Mouse (Mus musculus) lung, postnatal 36 days (tissue): ENCODE measurements around the gene Ints1.
"Not testable (repeated sequence)": the region's sequence is repeated elsewhere in the genome, so short reads cannot be mapped to it uniquely, and the experiment has no call there.

ENCODE experiments used
- DNase-seq: peaks from one replicate; pipeline ENCODE4 v3.0.0; 2022; ENCODE audit warnings: mixed read lengths

The Ints1 gene

DNA sequence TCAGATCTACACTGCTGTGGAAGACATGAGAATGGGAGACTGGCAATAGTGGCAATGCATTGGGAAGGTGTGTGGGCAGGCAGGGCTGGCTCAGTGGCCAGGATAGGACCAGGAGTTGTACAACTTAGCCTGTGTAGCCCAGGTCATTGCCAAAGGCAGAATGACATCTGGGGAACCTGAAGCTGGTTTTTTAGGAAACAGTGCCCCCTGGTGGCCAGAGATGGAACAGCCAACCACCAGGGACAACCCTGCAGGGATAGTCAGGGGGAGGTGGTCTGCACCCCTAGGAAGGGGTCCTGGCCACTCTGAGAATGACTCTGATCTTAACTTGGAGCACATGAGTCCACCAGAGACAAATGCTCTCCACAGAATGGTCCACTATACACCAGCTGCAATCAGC lies 24.9 kb downstream of the Ints1 start:
- DNase-seq, result peak; percentile 69

DNA sequence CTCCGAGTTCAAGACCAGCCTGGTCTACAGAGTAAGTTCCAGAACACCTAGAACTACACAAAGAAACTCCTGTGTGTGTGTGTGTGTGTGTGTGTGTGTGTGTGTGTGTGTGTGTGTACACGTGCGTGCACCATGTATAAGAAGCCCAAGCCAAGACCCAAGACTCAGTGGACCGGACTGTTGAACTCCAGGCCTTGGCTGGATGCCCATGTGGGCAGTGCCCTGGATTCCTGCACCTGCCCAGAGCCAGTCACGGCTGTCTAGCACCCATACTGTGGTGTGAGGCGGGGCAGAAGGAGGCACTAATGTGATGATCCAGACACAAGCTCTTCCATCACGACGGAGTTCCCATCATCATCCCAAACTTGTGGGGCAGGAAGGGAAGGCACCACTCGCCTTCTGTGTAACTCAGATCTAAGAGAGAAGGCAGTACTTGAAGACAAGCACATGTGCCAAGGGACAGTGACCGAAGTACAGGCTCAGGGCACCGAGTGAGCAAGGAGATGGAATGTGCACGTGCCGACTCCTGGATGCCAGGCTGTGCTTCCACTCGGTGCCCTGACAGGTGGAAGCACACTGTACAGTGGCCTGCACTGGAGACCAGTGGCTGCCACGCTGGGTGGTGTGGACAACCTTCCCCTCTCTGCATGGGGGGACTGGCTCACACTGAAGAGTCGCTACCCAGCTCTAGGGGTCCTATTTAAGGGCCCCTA lies 25.9 kb downstream of the Ints1 start:
- no peak for DNase-seq

DNA sequence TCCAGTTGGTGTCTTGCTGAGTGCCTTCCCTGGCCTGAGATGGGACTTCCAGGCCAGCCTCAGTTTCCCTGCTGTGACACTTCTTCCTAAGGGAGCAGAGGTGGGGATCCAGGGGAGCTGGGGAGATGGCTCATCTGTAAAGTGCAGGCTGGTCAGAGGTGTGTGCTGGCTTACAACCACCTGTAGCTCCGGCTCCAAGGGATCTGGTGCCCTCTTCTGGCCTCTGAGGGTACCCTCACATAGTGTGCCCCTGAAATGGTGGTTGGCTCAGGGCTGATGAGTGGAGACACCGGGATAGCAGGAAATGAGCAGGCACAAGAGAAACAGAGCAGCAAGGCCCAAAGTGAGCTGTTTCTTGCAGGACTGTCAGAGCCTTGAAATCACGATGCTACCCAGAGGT lies 29.7 kb downstream of the Ints1 start:
- DNase-seq, result peak; percentile 79

DNA sequence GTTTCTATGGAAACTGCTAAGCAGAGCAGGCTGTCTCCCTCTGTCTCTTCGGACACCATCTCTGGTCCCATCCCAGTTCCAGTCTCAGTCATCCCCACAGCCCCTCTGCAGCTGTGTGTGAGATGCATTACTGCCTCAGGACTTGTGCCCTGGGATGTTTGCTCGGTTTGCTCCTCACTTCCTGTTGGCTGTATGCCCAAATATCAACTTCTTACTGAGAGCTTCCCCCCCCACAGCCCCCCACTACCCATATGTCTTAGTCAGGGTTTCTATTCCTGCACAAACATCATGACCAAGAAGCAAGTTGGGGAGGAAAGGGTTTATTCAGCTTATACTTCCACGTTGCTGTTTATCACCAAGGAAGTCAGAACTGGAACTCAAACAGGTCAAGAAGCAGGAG lies 32.8 kb downstream of the Ints1 start:
- DNase-seq, result not testable (repeated sequence)

DNA sequence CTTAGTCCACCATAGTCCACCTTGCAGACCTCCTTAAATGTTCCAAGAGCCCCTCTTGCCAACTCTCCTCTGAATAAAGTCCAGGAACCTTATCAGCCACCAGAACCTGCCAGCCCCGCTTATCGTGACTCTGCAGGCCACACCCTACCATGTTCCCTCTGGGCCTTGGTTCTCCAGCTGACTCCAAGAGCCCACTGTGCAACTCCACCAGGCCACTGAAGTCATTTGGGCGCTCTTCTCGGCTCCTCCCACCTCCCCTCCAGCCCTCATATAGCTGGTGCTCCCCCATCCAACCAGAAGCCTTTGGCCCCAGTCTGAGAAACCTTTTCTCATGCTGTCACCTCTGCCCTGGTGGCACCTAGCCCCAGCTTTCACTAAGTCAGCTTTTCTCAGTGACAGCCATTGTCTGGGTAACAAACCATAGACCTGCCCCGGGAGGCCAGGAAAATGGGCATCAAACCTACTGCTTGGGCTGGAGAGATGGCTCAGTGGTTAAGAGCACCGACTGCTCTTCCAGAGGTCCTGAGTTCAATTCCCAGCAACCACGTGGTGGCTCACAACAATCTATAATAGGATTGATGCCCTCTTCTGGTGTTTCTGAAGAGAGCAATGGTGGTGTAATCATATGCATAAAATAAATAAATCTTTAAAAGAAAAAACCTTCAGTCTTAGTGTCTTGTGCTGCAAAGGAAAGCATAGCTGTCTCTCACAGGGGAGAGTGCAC lies 36.7 kb downstream of the Ints1 start:
- DNase-seq, result no peak

DNA sequence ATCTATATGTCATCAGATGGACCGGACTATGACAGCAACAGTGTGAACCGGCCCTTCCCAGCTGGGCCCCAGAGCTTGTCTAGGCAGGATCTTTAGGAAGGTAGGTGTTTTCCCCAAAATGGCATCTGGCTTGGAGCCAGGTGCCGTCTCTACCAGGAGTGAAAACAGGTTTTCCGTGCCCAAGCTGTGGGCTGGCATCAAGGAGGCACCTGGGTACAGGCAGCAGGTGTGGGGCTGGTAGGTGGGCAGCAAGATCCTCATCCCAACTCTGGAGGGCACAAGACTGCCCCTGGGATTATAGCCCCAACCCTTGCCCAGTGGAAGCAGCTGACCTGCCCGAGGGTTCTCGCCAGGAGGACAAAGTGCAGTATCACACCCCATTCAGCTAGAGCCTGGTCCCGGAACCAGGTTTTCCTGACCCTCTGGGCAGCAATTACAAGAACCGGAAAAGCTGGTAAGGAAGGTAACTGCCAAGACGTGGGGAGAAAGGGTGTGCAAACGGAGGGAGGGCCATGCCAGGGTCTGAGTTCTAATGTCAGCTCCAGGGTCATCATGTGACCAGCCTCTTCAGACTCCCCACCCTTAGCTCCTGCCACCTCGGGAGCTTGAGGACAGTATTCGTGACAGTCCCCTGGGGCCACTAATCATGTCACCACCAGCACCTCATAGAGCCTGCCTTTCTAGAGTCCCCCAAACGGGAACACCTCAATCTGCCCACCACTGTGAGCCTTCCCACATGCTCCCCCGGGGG lies 37.5 kb downstream of the Ints1 start:
- peak; percentile 16 for DNase-seq

DNA sequence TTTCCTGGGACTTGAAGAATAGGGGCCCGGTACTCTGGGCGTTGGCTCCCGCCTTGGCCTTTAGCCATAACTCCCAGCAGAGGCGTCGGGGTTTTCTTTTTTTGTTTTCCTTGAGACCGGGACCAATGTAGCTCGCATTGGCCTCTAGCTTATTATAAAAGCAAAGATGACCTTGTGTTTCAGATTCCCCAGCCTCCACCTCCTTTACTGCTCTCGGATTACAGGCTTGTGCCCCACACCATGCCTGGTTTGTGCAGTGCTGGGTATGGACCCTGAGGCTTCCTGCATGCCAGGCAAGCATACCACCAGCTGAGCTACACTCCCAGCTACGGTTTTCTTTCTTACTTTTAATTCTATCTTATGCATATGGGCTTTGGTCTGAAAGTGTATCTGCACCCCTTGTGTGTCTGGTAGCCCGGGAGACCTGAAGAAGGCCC lies 39.0 kb downstream of the Ints1 start:
- DNase-seq, result no peak

DNA sequence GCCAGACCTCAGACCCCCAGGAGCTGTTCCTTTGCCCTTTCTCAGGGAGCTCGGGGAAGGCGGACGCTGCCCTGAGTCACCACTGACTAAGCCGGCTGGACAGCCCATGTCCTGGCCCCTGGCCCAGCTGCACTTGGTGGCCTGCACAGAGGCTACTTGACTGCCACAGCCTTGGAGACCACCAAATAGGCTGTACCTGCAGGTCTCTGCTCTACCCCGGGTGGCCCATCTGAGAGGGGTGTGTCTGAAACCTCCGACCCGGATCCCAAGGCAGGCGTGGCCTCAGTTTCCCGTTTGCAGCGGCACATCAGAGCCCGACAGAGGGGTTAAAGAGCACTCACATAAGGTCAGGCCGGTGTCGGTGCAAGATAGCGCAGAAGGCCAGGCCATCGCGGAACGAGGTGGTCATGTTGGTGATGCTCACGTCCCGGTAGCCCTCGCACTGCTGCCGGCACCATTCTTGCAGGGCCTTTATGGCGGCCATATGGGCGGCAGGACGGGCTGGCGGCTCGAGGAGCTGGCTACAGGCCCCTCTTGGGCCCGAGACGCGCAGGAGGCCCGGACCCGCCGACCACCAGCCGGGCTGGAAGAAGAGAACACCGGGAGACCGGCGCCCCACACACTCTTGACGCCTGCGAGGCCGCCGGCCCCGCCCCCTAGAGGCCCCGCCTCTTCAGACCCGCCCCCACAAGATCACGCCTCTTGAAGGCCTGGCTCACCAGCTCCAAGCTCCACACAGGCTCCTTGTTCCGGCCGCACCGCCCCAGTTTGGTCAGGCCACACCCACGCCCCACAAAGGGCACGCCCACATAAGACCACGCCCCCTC lies 39.6 kb downstream of the Ints1 start, which contains the start of gene Micall2:
Micall2 (minus strand) TSS at position 660 of the 827 bp plus-strand sequence.
- DNase-seq, result peak; percentile 99

DNA sequence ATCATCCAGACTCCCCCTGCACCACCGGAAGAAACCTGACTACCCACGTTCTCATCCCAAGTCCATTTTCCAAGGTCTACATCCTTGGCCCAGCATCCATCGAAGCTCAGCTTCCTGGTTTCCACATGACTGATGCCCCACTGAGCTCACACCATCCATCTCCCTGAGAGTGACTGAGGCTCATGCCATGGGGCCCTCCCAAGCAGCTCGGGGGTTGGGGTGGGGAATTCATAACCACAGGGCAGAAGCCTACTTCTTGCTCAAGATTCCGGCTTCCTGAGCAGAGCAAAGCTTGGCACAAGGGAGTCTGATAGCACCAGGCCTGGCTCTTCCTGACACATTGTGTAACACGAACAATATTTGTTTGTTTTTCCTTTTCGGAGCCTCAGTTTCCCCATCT lies 40.7 kb downstream of the Ints1 start:
- no peak for DNase-seq

DNA sequence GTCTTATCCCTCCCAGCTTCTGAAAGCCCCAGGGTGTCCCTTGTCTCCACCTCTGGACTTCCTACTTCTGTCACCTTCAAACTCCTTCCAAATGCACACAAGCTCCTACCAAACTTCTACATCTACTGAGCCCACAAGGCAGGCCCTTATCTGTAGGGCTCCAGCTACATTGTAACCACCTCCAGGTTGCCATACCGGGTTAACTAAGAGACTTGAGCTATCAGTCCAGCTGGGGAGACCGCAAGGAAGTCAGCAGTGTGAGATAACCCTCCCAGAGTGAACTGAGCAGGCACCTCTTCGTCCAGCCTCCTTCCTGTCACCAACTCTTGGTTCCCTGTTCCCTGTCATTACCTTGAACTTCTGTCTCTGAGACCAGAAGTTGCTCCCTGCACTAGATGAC lies 41.5 kb downstream of the Ints1 start:
- DNase-seq, result no peak

DNA sequence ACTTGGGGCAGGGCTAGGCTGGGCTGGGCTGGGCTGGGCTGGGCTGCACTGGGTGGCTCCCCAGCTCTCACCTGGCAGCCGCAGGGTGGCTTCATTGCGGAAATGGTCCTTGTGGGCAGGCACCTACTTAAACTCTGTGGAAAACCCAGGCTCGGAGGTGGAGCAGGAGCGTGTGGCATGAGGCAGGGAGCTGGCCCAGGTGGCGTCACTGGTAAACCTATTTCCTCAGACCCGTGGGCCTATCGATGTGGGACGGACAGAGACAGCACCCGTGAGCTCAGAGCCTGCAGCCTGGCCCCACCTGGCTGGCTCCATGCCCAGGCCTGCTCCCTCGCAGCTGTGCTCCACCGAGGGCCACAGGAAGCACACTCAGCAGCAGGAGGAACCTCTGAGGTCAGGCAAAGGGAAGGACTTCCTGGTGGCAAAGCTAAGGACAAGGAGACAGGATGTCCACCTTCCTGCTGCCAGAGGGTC lies 42.8 kb downstream of the Ints1 start:
- peak; percentile 67 for DNase-seq

DNA sequence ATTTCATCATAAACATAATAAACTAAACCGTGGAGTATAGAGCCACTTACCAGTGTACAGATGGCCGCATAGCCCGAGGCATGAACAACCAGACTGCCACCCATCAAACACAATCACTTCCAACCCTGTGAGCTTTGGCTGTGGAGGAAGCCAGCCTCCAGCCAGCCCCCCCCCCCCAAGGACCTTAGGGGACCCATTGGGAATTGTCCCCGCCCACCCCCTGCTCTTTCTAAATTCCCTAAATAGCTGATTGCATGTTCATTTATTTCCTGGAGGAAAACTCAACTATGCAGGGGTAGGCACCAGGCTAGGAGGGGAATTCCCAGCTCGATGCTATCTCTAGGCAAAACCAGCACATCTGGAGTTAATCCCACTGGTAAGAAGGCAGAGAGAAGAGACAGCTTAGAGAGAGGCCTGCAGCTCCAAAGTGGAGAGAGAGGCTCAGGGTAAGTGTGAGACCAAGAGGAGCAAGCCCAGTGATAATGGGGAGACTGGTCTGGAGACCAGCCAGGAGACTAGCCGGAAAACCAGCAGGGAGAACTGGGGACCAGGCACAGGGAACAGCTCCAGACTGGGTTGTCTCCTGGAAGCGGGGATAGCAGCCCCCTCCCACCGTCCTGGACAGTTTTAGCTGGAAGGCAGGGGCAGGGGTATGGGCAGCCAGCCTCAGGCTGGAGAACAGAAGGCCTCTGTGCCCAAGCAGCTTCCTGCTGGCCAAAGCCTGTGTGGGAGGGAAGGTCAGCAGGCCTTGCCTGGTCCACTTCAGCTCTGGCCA lies 44.6 kb downstream of the Ints1 start:
- DNase-seq, result no peak

DNA sequence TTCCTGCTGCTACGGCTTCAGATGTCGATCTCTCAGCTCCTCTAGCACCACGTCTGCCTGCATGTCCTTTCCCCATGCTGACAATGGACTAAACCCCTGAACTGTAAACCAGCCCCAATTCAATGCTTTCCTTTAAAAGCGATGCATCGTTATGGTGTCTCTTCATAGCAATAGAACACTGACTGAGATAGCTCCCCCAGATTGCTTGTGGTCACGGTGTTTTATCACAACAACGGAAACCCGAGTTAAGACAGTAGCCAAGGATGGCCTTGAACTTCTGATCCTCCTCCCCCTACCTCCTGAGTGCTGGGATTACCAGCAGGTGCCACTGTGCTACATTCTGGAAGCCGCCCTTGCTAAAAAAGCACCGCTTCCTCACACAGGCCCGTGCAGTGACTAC lies 48.2 kb downstream of the Ints1 start:
- DNase-seq, result no peak

DNA sequence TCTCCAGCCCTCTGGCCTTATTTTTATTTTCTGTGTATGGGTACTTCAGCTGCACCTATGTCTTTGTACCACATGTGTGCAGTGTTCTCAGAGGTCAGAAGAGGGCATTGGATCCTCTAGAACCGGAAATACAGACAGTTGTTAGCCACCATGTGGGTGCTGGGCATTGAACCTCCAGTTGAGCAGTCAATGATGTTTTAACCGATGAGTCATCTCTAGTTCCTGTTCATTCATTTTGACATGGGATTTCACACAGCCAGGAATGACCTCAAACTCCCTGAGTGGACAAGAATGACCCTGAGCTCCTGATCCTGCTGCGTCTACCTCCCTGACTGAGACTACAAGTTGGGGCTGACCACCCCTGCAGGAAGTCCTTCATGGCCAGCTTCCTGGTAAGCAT lies 49.3 kb downstream of the Ints1 start:
- no peak for DNase-seq

DNA sequence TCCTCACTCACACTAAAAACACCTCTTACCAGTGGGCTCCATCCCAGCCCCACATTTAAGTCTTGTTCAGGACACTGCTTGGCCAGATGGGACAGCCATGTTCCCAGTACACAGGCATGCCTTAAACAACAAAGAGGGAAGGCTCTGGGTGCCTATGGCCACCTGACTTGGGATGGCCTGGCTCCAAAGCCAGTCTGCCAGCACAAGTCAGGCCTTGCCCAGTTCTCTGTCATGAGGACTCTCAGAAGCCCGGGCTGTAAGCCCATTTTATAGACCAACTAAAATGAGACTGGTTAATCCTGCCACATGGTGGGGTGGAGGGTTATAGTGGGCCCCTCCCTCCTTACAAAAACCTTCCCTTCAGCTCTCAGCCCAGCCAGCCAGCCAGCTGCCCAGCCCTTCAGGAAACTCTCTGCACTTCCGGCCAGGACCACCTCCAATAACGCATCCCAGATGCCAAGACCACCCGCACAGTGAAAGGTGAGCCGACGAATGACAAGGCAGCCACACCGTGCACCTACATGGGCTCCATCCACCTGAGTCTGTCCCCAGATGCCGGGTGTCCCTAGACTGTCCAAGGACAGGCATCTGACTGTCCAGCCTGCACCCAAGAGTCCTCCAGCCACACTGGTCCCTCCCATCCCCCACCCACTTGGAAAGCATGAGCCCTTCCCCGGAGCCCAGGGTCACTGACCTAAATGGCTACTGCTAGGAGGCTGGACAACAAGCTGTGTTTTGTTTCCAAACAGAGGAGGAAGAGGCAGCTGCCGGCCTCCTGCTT lies 50.9 kb downstream of the Ints1 start:
- DNase-seq, result peak; percentile 28

DNA sequence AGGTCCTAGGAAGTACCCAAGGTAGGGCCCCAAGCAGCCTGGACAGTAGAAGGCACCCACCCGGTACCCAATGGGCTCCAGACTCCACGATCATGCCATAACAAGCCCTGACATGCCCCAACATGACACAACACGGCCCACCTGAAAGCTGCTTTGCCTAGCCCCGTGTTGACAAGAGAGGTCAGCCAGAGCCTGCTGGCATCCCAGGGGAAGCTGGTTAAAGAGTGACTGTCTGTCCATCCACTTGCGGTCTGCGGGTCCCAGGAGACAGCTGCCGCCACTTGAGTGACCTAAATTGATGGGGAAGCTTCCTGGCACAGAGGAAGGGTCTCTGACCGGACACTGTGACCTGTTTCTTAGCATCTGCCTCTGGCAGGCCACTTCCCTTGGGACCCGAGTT lies 52.4 kb downstream of the Ints1 start:
- no peak for DNase-seq

DNA sequence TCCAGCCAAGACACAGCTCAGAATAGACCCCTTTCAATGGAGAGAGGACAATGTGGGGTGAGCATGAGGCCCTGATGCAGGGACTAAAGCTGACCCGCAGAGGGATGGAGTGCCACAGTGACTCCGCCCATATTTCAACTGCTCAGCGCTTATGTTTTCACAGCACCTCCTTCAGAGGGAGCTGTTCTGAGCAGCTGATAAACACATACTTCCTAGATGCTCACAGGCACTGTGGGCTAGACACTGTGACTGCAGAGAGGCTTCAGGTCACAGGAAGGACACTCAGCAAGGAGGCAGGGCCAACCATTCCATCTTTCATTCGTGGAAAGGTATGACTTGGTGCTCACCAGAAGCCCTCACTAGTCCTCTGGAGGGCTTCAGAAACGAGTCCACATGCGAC lies 52.8 kb downstream of the Ints1 start:
- no peak for DNase-seq

DNA sequence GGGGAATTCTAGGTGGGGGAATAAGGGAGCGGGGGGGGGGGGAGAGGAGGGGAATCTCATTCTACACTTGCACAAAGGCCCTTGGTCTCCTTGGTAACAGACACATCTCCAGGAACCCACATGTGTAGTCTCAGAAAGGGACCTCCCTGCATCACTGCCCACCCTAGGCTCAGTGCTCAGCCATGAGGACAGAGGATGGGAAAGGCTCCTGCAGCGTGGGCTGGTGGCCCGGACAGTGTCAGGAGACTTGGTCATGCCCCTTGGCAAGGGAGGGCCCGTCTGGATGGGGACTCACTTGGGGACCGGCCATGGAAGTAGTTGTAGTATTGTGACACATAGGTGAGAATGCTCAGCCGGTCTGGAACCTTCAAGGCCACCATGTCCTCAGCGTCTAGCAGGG lies 56.5 kb downstream of the Ints1 start:
- DNase-seq, result no peak

DNA sequence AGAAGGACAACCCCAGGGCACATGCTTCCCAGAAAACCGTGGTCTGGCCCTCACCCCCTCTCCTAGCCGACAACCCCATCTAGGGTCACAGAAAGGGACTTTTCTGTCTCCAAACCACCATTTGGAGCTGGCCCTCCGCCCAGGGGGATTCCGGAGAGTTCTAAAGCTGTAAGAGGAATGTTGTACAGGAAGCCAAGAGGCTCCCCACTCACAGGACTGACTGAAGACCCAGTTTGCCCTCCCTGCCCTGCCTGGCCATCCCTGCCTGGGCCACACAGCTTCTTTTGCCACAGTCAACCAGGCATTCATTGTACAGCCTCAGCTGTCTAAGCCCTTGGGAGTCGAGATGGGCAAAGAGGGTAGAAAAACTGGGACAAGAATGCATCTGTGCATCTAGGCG lies 56.9 kb downstream of the Ints1 start:
- DNase-seq, result no peak

DNA sequence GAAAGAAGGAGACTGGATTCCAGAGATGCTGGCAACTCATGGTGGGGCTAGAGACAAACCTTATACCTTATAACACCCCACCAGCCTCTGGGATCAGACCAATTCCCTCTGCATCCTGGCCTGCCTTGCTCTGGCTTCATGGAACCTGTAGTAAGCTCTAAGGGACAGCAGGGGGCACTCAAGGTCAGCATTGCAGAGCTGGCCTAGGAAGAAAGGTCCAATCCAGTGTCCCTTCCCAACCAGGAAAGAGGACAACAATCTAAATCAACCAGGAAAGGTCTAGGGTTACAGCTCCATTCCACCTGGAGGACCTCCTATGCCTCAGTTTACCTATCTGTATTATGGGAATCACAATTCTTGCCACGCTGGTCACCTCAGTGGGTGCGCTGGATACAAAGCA lies 57.8 kb downstream of the Ints1 start:
- DNase-seq, result peak; percentile 78

DNA sequence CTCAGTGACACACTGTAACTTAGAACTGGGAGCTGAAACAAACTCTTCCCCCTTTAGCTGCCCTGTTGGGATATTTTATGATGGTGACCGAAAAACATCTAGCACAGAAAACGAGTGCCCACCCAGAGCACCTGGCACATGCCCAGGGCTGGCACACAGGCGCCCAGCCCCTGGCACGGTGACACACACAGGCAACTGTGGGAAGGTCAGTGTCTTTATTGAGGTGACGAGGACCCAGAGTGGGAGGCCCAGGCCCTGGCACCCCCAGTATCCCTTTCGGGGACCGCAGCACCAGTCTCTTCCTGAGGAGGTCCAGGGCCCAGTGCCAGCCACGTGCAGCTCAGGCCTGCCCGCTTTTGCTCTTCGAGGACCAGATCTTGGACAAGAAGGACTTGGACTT lies 69.0 kb downstream of the Ints1 start:
- DNase-seq, result no peak
